Mouse (Mus musculus) liver, embryonic 15.5 days (tissue): ENCODE results near the gene Ece1. TPM values are rescaled to one million over a fixed set of nuclear protein-coding genes. Genes with fewer than 3 reads are reported as not detected.

Experiments used
- ATAC-seq: fragments of 200-750 bp; cut with Nextera tagmentation; 2 replicates; pipeline ENCODE4 v1.8.0; 2017; ENCODE audit warnings: moderate number of reproducible peaks, mild to moderate bottlenecking, moderate library complexity; ENCODE audit not compliant: insufficient read depth
- H3K27ac ChIP-seq: fragments of 300-500 bp; sonication (generic); replicated peaks from 2 replicates; pipeline ENCODE4 v1.5.1; 2015; ENCODE audit warnings: mild to moderate bottlenecking, inconsistent platforms
- H3K27me3 ChIP-seq: fragments of 300-500 bp; sonication (generic); 2 replicates; pipeline ENCODE4 v1.6.1; 2015; ENCODE audit warnings: mild to moderate bottlenecking, inconsistent platforms
- H3K36me3 ChIP-seq: fragments of 300-500 bp; sonication (generic); replicated peaks from 2 replicates; pipeline ENCODE4 v1.6.1; 2015; ENCODE audit warnings: moderate library complexity, mild to moderate bottlenecking, inconsistent platforms
- H3K4me1 ChIP-seq: fragments of 300-500 bp; sonication (generic); replicated peaks from 2 replicates; pipeline ENCODE4 v1.6.1; 2015; ENCODE audit warnings: inconsistent platforms
- H3K4me2 ChIP-seq: fragments of 300-500 bp; sonication (generic); 2 replicates; pipeline ENCODE4 v1.6.1; 2015; ENCODE audit warnings: moderate library complexity, mild to moderate bottlenecking, inconsistent platforms
- H3K4me3 ChIP-seq: fragments of 300-500 bp; sonication (generic); replicated peaks from 2 replicates; pipeline ENCODE4 v1.5.1; 2015; ENCODE audit warnings: mild to moderate bottlenecking, inconsistent platforms
- H3K9ac ChIP-seq: fragments of 300-500 bp; sonication (generic); 2 replicates; pipeline ENCODE4 v1.6.1; 2015; ENCODE audit warnings: moderate library complexity, mild to moderate bottlenecking, inconsistent platforms
- H3K9me3 ChIP-seq: fragments of 300-500 bp; sonication (generic); replicated peaks from 2 replicates; pipeline ENCODE4 v1.6.1; 2016; ENCODE audit warnings: inconsistent platforms
- WGBS: fragments of 180-500 bp; shearing (Covaris S2); methylation state at CpG from one replicate; pipeline ENCODE4 v1.1.7; 2015; ENCODE audit warnings: mixed read lengths; ENCODE audit not compliant: insufficient replicate concordance; 5-methylcytosine and 5-hydroxymethylcytosine counted together
- polyA plus RNA-seq: library from polyadenylated mRNA; unstranded; fragments of >200 nt; fragmentation: Nextera tagmentation; extraction: Ambion mirVana; gene quantifications from 2 replicates; pipeline ENCODE4 v1.2.1, GENCODE M21; 2015

Gene Ece1
- polyA plus RNA-seq, 1 experiment from 2014 or later = 15.1 TPM

DNA sequence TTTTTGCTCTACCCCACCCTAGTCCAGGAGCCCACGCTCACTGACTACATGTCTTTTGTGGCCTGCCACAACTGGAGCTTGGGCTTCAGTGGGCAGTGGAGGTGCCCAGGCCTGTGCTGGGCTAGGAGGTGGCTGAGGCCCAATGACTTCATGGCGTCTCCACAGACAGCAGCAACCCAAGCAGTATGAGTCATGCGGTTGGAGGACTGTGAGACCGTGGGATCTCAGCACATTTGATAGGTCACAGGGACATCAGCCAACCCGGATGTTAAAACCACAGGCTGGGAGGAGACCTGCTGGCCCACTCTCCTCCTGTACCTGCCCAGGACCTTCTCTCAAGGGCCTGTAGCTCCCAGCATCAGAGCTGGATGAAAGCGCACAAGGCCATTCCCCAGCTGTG, 8.2 kb upstream of the Ece1 start:
- WGBS = 37% methylated on average over 6 of the region's 6 CpGs
- H3K36me3 ChIP-seq = no peaks in the 10 kb centered on the region
- no peaks in the 10 kb centered on the region for H3K9me3 ChIP-seq
- peaks cover 8% of the 10 kb centered on the region; the same call in 1 of the 2 replicates for H3K4me1 ChIP-seq
- no peak overlapping the region for H3K4me2 ChIP-seq
- H3K27ac ChIP-seq = no peak overlapping the region
- no peak for ATAC-seq
- no peak overlapping the region for H3K9ac ChIP-seq
- no peak overlapping the region for H3K4me3 ChIP-seq
- H3K27me3 ChIP-seq = 0 out of 2 replicates have a peak, but pooled peaks cover 9% of the 10 kb centered on the region

DNA sequence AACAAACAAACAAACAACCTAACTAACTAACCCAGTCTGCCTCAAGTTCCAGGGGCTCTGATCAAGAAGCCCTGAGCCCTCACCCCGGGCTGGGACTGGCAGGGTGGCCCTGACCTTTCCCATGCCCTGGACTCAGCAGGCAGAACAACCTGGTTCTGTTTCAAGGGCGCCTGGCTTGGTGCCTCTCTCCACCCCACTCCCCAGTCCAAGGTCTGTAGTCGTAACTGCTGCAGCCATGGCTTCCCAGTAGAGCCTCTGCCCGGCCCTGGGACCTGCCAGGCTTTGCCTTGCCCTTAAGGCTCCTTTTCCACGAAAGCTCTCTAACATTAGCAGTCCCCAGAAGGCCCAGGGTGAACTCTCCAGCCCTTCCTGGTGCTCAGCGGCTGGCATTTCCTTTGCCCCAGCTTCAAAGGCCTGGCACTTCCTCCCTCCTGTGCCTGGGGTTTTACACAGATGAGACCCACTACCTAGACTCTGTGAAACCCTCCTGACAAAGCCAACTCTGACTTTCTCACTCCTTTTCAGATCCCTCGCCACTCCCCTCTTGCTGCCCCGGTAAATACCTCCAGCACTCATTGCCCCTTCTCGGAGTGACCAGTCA, 6.2 kb upstream of the Ece1 start:
- Histone ChIP-seq H3K4me3 (no peak overlapping the region), H3K36me3 (no peaks in the 10 kb centered on the region), H3K27ac (no peak overlapping the region), H3K4me1 (peaks cover 8% of the 10 kb centered on the region; the same call in 1 of the 2 replicates), H3K4me2 (no peak overlapping the region), H3K9ac (no peak overlapping the region), H3K27me3 (peaks cover 9% of the 10 kb centered on the region; the same call in 1 of the 2 replicates), H3K9me3 (no peaks in the 10 kb centered on the region)
- no peak for ATAC-seq
- WGBS = 44% methylated on average over 9 of the region's 9 CpGs

DNA sequence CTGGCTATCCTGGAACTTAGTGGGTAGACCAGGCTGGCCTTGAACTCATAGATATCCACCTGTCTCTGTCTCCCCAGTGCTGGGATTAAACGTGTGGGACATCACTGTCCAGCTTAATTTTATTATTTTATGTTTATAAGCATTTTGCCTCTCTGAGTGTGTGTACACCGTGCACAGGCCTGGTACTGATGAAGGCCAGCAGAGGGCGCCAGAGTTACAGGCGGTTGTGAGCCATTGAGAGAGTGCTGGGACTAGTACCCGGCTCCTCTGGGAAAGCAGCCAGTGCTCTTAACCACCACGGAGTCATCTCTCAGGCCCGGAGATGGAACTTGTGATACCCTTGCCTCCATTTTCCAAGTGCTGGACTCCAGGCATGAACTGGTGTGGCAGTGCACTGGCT, 4.9 kb upstream of the Ece1 start:
- Histone ChIP-seq H3K27ac (no peak overlapping the region), H3K9me3 (no peaks in the 10 kb centered on the region), H3K4me2 (no peak overlapping the region), H3K4me3 (no peak overlapping the region), H3K36me3 (no peaks in the 10 kb centered on the region), H3K9ac (no peak overlapping the region), H3K27me3 (peaks cover 10% of the 10 kb centered on the region; the same call in 1 of the 2 replicates), H3K4me1 (peaks cover 20% of the 10 kb centered on the region; the same call in 1 of the 2 replicates)
- ATAC-seq = no peak
- WGBS = 18% methylated on average over 7 of the region's 7 CpGs

DNA sequence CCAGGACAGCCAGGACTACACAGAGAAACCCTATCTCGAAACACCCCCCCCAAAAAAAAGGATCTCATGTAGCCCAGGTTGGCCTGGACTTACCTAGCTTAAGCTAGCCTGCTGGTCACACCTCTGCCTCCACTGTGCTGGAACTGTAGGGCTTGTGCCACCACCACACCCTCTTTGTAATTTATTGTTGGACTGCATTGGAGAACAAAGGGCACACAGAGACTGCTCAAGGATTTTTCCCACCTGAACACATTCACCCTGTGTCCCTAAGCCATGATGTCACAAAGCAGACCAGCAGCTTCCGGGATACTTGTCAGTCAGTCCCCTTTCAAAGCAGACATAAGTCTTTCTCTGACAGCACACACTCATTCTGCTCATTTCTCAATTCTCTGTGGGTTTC, 3.7 kb upstream of the Ece1 start:
- Histone ChIP-seq H3K9ac (no peak overlapping the region), H3K27ac (no peak overlapping the region), H3K9me3 (no peaks in the 10 kb centered on the region), H3K36me3 (no peaks in the 10 kb centered on the region), H3K4me1 (peaks cover 33% of the 10 kb centered on the region), H3K27me3 (peaks cover 21% of the 10 kb centered on the region), H3K4me2 (no peak overlapping the region), H3K4me3 (no peak overlapping the region)
- 51% methylated on average over 2 of the region's 2 CpGs for WGBS
- ATAC-seq = no peak

DNA sequence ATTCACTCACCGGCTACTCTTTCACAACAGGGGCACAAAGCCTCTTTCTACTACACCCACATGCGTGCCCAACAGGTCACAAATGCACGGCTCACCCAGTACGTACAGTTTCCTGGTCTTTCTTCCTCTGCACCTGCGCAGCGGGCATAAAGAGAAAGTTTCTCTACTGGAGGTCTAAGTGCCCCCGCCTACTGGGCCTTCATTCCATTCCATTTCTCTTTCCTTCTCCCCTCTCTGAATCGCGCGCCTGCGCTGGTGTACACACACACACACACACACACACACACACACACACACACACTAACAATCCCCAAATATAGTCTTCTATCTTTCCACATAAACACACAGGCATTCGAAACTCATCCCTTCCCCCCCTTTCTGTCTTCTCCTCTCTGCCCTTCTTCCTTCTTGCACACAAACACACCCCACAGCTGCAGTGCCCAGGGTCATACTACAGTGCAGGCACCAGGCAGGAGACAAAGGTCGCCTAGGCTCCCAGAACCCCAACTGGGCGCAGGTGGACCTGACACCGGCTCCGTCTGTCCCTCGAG, 501 bp upstream of the Ece1 start:
- Histone ChIP-seq H3K4me3 (peak overlapping the region; percentile 67), H3K9ac (peak overlapping the region; percentile 55), H3K27me3 (peaks cover 42% of the 10 kb centered on the region), H3K4me1 (peaks cover 55% of the 10 kb centered on the region), H3K27ac (peak overlapping the region; percentile 54), H3K4me2 (peak overlapping the region; percentile 85), H3K36me3 (no peaks in the 10 kb centered on the region), H3K9me3 (no peaks in the 10 kb centered on the region)
- ATAC-seq = peak; percentile 73
- WGBS = 8% methylated on average over 17 of the region's 17 CpGs

DNA sequence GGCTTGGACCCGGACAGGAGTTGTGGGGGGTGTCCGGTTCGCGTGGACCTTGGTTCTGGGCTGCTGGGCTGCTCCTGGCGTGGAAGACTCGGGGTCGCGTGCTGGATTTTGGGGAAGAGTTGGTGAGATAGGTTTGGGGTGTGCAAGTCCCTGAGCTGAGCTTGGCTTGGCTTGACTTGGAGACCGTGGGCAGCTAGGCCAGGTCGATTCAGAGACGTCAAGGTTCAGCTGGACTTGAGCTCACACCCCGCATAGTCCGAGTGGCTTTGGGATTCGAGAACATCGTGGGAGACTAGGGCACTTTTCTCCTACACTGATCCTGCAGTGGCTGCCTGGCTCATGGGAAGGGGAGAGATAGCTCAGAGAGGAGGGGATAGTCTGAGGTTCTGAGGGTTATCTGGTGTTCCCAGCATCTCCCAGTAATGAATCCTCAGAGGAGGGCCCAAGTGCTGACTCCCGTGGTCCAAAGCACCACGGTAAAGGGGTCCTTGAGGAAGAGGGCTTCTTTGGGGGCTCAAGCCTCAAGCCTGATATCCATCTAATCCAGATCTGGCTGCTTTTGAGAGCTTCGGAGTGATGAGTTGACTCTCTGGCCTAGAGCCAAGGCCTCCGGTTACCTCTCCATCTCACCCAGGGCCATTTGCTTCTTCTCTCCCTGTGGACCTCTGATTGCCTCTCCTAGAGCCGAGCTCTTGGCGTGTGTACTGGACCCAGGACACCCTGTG, 641 bp downstream of the Ece1 start:
- H3K4me1 ChIP-seq = peaks cover 67% of the 10 kb centered on the region
- peak overlapping the region; percentile 67 for H3K4me3 ChIP-seq
- no peaks in the 10 kb centered on the region for H3K9me3 ChIP-seq
- H3K36me3 ChIP-seq = no peaks in the 10 kb centered on the region
- peak overlapping the region; percentile 85 for H3K4me2 ChIP-seq
- 0 out of 2 replicates have a peak, but pooled peaks have one; percentile 3 for ATAC-seq
- 0 out of 2 replicates have a peak overlapping the region, but pooled peaks have one; percentile 45 for H3K27ac ChIP-seq
- peaks cover 44% of the 10 kb centered on the region for H3K27me3 ChIP-seq
- peak overlapping the region; percentile 71 for H3K9ac ChIP-seq
- WGBS = 14% methylated on average over 21 of the region's 21 CpGs

DNA sequence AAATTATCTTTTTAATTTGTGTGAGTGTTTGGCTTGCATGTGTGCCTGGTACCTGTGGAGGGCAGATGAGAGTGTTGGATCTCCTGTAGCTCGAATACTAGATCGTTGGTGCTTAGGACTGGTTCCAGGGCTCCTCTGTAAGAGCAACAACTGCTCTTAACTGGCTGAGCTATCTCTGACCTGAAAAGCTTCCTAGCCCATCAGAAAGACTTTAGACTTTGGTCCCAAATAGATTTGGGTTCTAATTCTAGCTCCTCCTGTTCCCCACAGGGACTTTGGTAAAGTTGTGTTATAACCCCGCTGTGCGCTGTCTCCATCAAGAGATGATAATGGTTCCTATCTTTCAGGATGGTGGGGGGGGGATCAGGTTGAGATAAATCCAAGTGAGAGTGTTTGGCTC, 2.0 kb downstream of the Ece1 start:
- no peaks in the 10 kb centered on the region for H3K36me3 ChIP-seq
- H3K9me3 ChIP-seq = no peaks in the 10 kb centered on the region
- no peak overlapping the region for H3K27ac ChIP-seq
- ATAC-seq = no peak
- peaks cover 76% of the 10 kb centered on the region for H3K4me1 ChIP-seq
- whole genome bisulfite sequencing = 68% methylated on average over 4 of the region's 4 CpGs
- no peak overlapping the region for H3K9ac ChIP-seq
- no peak overlapping the region for H3K4me3 ChIP-seq
- peaks cover 44% of the 10 kb centered on the region for H3K27me3 ChIP-seq
- peak overlapping the region; percentile 85 for H3K4me2 ChIP-seq

DNA sequence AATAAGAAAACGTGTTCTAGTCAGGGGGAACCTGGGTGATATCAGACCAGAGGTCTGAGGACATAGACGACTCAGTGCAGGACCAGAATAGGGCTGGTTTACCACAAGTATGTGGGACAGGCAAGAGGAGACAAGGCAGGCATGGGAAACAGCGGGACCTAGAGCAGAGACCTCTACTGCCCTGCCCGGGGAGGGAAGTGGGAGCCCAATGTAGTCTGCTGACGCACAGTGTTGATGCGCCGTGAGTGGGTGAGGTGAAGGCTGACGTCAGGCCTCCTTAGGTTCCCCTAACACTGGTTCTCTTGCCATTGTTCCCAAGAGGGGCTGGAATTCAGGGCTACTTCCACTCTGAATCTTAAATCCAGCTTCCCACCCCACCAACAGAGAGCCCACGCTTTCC, 2.7 kb downstream of the Ece1 start:
- Histone ChIP-seq H3K27me3 (peaks cover 44% of the 10 kb centered on the region), H3K4me2 (peak overlapping the region; percentile 8), H3K4me3 (no peak overlapping the region), H3K9me3 (no peaks in the 10 kb centered on the region), H3K9ac (no peak overlapping the region), H3K36me3 (no peaks in the 10 kb centered on the region), H3K4me1 (peaks cover 78% of the 10 kb centered on the region), H3K27ac (no peak overlapping the region)
- ATAC-seq = no peak
- WGBS = 22% methylated on average over 9 of the region's 9 CpGs

DNA sequence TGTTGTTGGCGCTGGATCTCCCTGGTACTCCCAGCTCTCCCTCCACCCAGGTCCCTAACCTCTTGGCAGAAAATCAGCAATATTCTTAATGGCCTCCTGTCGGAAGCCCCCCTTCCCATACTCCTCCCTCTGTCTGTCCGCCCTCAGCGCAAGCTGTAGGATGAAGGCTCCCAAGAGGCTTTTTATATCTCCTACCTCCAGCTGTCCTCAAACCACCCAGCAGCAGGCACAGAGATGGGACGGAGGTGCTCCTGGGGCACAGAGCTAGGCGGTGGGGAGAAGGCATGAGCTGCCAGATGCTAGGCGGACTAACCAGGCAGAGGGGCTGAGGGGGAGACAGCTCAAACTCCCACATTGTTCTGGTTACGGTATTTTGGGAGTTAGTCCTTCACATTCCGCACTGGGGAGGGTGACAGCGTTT, 3.2 kb downstream of the Ece1 start:
- Histone ChIP-seq H3K9me3 (no peaks in the 10 kb centered on the region), H3K27ac (no peak overlapping the region), H3K4me3 (no peak overlapping the region), H3K9ac (no peak overlapping the region), H3K36me3 (no peaks in the 10 kb centered on the region), H3K27me3 (peaks cover 44% of the 10 kb centered on the region), H3K4me2 (peak overlapping the region; percentile 8), H3K4me1 (peaks cover 81% of the 10 kb centered on the region)
- ATAC-seq = no peak
- 49% methylated on average over 10 of the region's 10 CpGs for WGBS

DNA sequence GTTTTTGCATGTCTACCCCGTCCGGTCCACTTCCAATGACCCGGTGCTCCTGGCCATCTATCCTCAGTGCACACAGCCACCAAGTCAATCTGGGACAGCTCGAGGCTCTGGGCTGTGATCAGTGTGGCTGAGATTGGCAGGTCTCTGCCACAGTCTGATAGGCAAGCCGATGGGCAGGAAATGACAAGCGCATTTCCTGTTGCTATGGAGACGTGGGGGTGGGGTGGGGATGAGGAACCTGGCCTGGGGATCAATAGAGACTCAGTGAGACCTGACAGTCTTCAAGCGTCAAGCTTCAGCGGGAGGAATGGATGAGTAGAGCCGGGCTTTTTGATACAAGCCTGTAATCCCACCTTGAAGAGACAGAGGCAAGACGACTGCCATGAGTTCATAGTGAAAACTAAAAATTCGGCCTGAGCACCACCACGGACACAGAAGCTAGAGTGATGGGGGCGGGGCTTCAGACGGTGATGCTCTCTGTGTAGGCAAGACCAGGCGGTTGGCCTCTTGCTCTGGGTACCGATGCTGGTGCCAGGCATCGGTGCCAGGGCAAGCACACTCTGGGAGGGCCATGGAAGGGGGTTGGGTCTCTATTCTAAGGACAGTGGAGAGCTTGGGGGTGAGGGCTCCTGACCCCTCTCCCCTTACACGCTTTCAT, 4.3 kb downstream of the Ece1 start:
- Histone ChIP-seq H3K27me3 (peaks cover 44% of the 10 kb centered on the region), H3K9ac (no peak overlapping the region), H3K9me3 (no peaks in the 10 kb centered on the region), H3K27ac (no peak overlapping the region), H3K4me2 (0 out of 2 replicates have a peak overlapping the region, but pooled peaks have one; percentile 10), H3K4me3 (no peak overlapping the region), H3K36me3 (no peaks in the 10 kb centered on the region), H3K4me1 (peaks cover 87% of the 10 kb centered on the region)
- WGBS = 20% methylated on average over 19 of the region's 19 CpGs
- ATAC-seq = no peak

DNA sequence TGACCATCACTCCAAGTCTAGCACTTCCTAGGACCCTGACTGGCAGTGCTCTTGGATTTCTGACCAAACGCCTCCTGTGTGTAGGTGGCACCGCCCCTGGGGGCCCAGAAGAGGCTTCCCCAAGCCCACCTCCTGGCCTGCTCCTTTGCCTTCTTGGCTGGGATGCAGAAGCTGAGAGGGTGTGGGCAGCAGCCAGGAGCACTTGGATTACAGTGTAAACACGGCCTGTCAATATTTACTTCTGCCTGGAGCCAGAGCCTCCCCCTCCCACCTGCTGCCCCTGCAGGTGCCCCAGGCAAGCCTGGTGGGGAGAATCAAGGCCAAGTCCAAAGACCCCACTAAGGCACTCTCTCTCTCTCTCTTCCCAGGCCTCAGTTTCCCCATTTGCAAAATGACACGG, 5.2 kb downstream of the Ece1 start:
- H3K36me3 ChIP-seq = no peaks in the 10 kb centered on the region
- peak; percentile 38; the same call in 1 of the 2 replicates for ATAC-seq
- 49% methylated on average over 4 of the region's 4 CpGs for WGBS
- H3K27ac ChIP-seq = no peak overlapping the region
- H3K9ac ChIP-seq = no peak overlapping the region
- H3K4me1 ChIP-seq = peaks cover 86% of the 10 kb centered on the region
- H3K9me3 ChIP-seq = no peaks in the 10 kb centered on the region
- H3K4me3 ChIP-seq = no peak overlapping the region
- H3K4me2 ChIP-seq = peak overlapping the region; percentile 23; the same call in 1 of the 2 replicates
- peaks cover 42% of the 10 kb centered on the region for H3K27me3 ChIP-seq
